Mouse (Mus musculus): ENCODE results near the gene Vnn1.

Vnn1 gene

GRCm38 (mm10) chr10:23894601-23895349 is at the start of gene Vnn1:
Gene Vnn1, plus strand, starts transcription at chr10:23894688.
- no peak for DNase-seq (ENCODE audit: low read depth, low spot score)

- no peak for DNase-seq (ENCODE audit: low read depth, low spot score)
Measured at GRCm38 (mm10) chr10:23851228-23851912, 43.1 kb upstream of the Vnn1 start, which contains the start of gene Vnn3. Gene Vnn3, plus strand, starts transcription at chr10:23851462.

- no peak for DNase-seq (ENCODE audit: low read depth, low spot score)
Measured at GRCm38 (mm10) chr10:23852096-23852495, 42.4 kb upstream of the Vnn1 start.

- DNase-seq (ENCODE audit: low read depth, low spot score), result no peak
Measured at GRCm38 (mm10) chr10:23864362-23865312, 29.9 kb upstream of the Vnn1 start.

- no peak for DNase-seq (ENCODE audit: low read depth, low spot score)
Measured at GRCm38 (mm10) chr10:23880695-23881094, 13.8 kb upstream of the Vnn1 start.

GRCm38 (mm10) chr10:23884910-23885309 is 9.6 kb upstream of the Vnn1 start:
- no peak for DNase-seq (ENCODE audit: low read depth, low spot score)

GRCm38 (mm10) chr10:23886060-23886459 is 8.4 kb upstream of the Vnn1 start:
- DNase-seq (ENCODE audit: low read depth, low spot score), result no peak

- no peak for DNase-seq (ENCODE audit: low read depth, low spot score)
Measured at GRCm38 (mm10) chr10:23892987-23893386, 1.5 kb upstream of the Vnn1 start.

- no peak for DNase-seq (ENCODE audit: low read depth, low spot score)
Measured at GRCm38 (mm10) chr10:23895376-23895775, 888 bp downstream of the Vnn1 start.

GRCm38 (mm10) chr10:23901119-23901518 is 6.6 kb downstream of the Vnn1 start:
- DNase-seq (ENCODE audit: low read depth, low spot score), result no peak

- no peak for DNase-seq (ENCODE audit: low read depth, low spot score)
Measured at GRCm38 (mm10) chr10:23905661-23906060, 11.2 kb downstream of the Vnn1 start.

GRCm38 (mm10) chr10:23920056-23920455 is 25.6 kb downstream of the Vnn1 start, which contains the start of gene Taar1:
Gene Taar1, plus strand, starts transcription at chr10:23920356.
- DNase-seq (ENCODE audit: low read depth, low spot score), result no peak

GRCm38 (mm10) chr10:23922468-23922867 is 28.0 kb downstream of the Vnn1 start:
- no peak for DNase-seq (ENCODE audit: low read depth, low spot score)

GRCm38 (mm10) chr10:23923941-23924340 is 29.5 kb downstream of the Vnn1 start:
- no peak for DNase-seq (ENCODE audit: low read depth, low spot score)

GRCm38 (mm10) chr10:23937613-23938012 is 43.1 kb downstream of the Vnn1 start:
- no peak for DNase-seq (ENCODE audit: low read depth, low spot score)

GRCm38 (mm10) chr10:23938312-23938711 is 43.8 kb downstream of the Vnn1 start, which contains the start of gene Taar2:
Gene Taar2, plus strand, starts transcription at chr10:23938572.
- no peak for DNase-seq (ENCODE audit: low read depth, low spot score)

- no peak for DNase-seq (ENCODE audit: low read depth, low spot score)
Measured at GRCm38 (mm10) chr10:23942465-23942864, 48.0 kb downstream of the Vnn1 start.

GRCm38 (mm10) chr10:23948026-23948425 is 53.5 kb downstream of the Vnn1 start:
- no peak for DNase-seq (ENCODE audit: low read depth, low spot score)

GRCm38 (mm10) chr10:23949508-23950005 is 55.1 kb downstream of the Vnn1 start, which contains the start of gene Taar3:
Gene Taar3, plus strand, starts transcription at chr10:23949558.
- DNase-seq (ENCODE audit: low read depth, low spot score), result no peak

GRCm38 (mm10) chr10:23951714-23952113 is 57.2 kb downstream of the Vnn1 start:
- no peak for DNase-seq (ENCODE audit: low read depth, low spot score)
